Mouse (Mus musculus) forebrain, embryonic 10.5 days (tissue): ENCODE results near the gene Cd34. TPM values are rescaled to one million over a fixed set of nuclear protein-coding genes. Genes with fewer than 3 reads are reported as not detected.
A peak's percentile ranks its signal among the peaks of the same experiment; 100 is the strongest.

Experiments
- DNase-seq: peaks from one replicate; pipeline ENCODE4 v3.0.0-alpha.2; 2017; ENCODE audit warnings: low spot score; ENCODE audit errors: extremely low spot score
- H3K27ac ChIP-seq: fragments of 300-500 bp; sonication (generic); 2 replicates; pipeline ENCODE4 v1.5.1; 2016; ENCODE audit warnings: mild to moderate bottlenecking
- H3K27me3 ChIP-seq: fragments of 300-500 bp; sonication (generic); 2 replicates; pipeline ENCODE4 v1.6.1; 2016; ENCODE audit warnings: mild to moderate bottlenecking; ENCODE audit not compliant: poor library complexity, severe bottlenecking
- H3K36me3 ChIP-seq: fragments of 300-500 bp; sonication (generic); replicated peaks from 2 replicates; pipeline ENCODE4 v1.6.1; 2016; ENCODE audit warnings: mild to moderate bottlenecking, moderate library complexity
- H3K4me1 ChIP-seq: fragments of 300-500 bp; sonication (generic); 2 replicates; pipeline ENCODE4 v1.6.1; 2016
- H3K4me3 ChIP-seq: fragments of 300-500 bp; sonication (generic); 2 replicates; pipeline ENCODE4 v1.5.1; 2016; ENCODE audit warnings: mild to moderate bottlenecking, moderate library complexity
- H3K9me3 ChIP-seq: fragments of 300-500 bp; sonication (generic); 2 replicates; pipeline ENCODE4 v1.6.1; 2016; ENCODE audit warnings: mild to moderate bottlenecking, moderate library complexity
- WGBS: fragments of 180-500 bp; shearing (Covaris S2); methylation state at CpG from one replicate; pipeline ENCODE4 v1.1.7; 2016; 5-methylcytosine and 5-hydroxymethylcytosine counted together
- polyA plus RNA-seq: library from polyadenylated mRNA; unstranded; fragments of >200 nt; fragmentation: Nextera tagmentation; extraction: Ambion mirVana; gene quantifications from 2 replicates; pipeline ENCODE4 v1.2.1, GENCODE M21; 2016

The Cd34 gene
- polyA plus RNA-seq, 1 experiment from 2014 or later: 57.8 TPM

- no peak for DNase-seq
- Histone ChIP-seq H3K36me3 (no peaks in the 10 kb centered on the region), H3K4me1 (peaks cover 8% of the 10 kb centered on the region), H3K4me3 (no peak overlapping the region), H3K9me3 (no peaks in the 10 kb centered on the region), H3K27ac (no peak overlapping the region), H3K27me3 (peaks cover 20% of the 10 kb centered on the region)
- WGBS: 83% methylated on average over 5 of the region's 5 CpGs
Observed at GRCm38 (mm10) chr1:194943485-194943884, 4.9 kb downstream of the Cd34 start.

GRCm38 (mm10) chr1:194945382-194945781 is 6.8 kb downstream of the Cd34 start:
- no peaks in the 10 kb centered on the region for H3K9me3 ChIP-seq
- no peak overlapping the region for H3K4me3 ChIP-seq
- DNase-seq: no peak
- 60% methylated on average over 2 of the region's 2 CpGs for WGBS
- peaks cover 1% of the 10 kb centered on the region; the same call in 1 of the 2 replicates for H3K27me3 ChIP-seq
- H3K4me1 ChIP-seq: no peaks in the 10 kb centered on the region
- no peak overlapping the region for H3K27ac ChIP-seq
- H3K36me3 ChIP-seq: no peaks in the 10 kb centered on the region

GRCm38 (mm10) chr1:194946467-194946866 is 7.8 kb downstream of the Cd34 start:
- H3K4me3 ChIP-seq: no peak overlapping the region

GRCm38 (mm10) chr1:194950913-194951312 is 12.3 kb downstream of the Cd34 start:
- Histone ChIP-seq H3K9me3 (no peaks in the 10 kb centered on the region), H3K27me3 (no peaks in the 10 kb centered on the region), H3K4me1 (no peaks in the 10 kb centered on the region), H3K4me3 (no peak overlapping the region), H3K27ac (no peak overlapping the region), H3K36me3 (no peaks in the 10 kb centered on the region)
- WGBS: 67% methylated on average over 2 of the region's 2 CpGs
- no peak for DNase-seq

More at GRCm38 (mm10) chr1:194946467-194946866, 7.8 kb downstream of the Cd34 start:
- H3K9me3 ChIP-seq: no peaks in the 10 kb centered on the region
- WGBS: 96% methylated on average over 1 of the region's 1 CpGs
- H3K27me3 ChIP-seq: no peaks in the 10 kb centered on the region
- H3K36me3 ChIP-seq: no peaks in the 10 kb centered on the region
- no peak overlapping the region for H3K27ac ChIP-seq
- no peak for DNase-seq
- no peaks in the 10 kb centered on the region for H3K4me1 ChIP-seq

- H3K36me3 ChIP-seq: no peaks in the 10 kb centered on the region
- H3K27ac ChIP-seq: no peak overlapping the region
- DNase-seq: no peak
- no peak overlapping the region for H3K4me3 ChIP-seq
- WGBS: 77% methylated on average over 1 of the region's 1 CpGs
- no peaks in the 10 kb centered on the region for H3K4me1 ChIP-seq
- no peaks in the 10 kb centered on the region for H3K9me3 ChIP-seq
- no peaks in the 10 kb centered on the region for H3K27me3 ChIP-seq
Observed at GRCm38 (mm10) chr1:194952891-194953290, 14.3 kb downstream of the Cd34 start.

- H3K27me3 ChIP-seq: no peaks in the 10 kb centered on the region
- DNase-seq: no peak
- H3K4me3 ChIP-seq: no peak overlapping the region
- no peak overlapping the region for H3K27ac ChIP-seq
- H3K9me3 ChIP-seq: no peaks in the 10 kb centered on the region
- H3K36me3 ChIP-seq: no peaks in the 10 kb centered on the region
- H3K4me1 ChIP-seq: no peaks in the 10 kb centered on the region
Observed at GRCm38 (mm10) chr1:194954694-194955093, 16.1 kb downstream of the Cd34 start.

- Histone ChIP-seq H3K27me3 (no peaks in the 10 kb centered on the region), H3K27ac (no peak overlapping the region), H3K4me1 (no peaks in the 10 kb centered on the region), H3K9me3 (no peaks in the 10 kb centered on the region), H3K4me3 (no peak overlapping the region), H3K36me3 (no peaks in the 10 kb centered on the region)
- 85% methylated on average over 2 of the region's 2 CpGs for whole genome bisulfite sequencing
- no peak for DNase-seq
Observed at GRCm38 (mm10) chr1:194955749-194956148, 17.1 kb downstream of the Cd34 start.

GRCm38 (mm10) chr1:194957021-194957420 is 18.4 kb downstream of the Cd34 start:
- DNase-seq: no peak
- Histone ChIP-seq H3K4me3 (no peak overlapping the region), H3K27ac (no peak overlapping the region), H3K36me3 (no peaks in the 10 kb centered on the region), H3K4me1 (no peaks in the 10 kb centered on the region), H3K9me3 (no peaks in the 10 kb centered on the region), H3K27me3 (no peaks in the 10 kb centered on the region)
- 93% methylated on average over 2 of the region's 2 CpGs for WGBS

- no peaks in the 10 kb centered on the region for H3K9me3 ChIP-seq
- 36% methylated on average over 5 of the region's 5 CpGs for WGBS
- peak; percentile 53 for DNase-seq
- no peak overlapping the region for H3K4me3 ChIP-seq
- no peaks in the 10 kb centered on the region for H3K27me3 ChIP-seq
- H3K27ac ChIP-seq: no peak overlapping the region
- H3K36me3 ChIP-seq: no peaks in the 10 kb centered on the region
- H3K4me1 ChIP-seq: no peaks in the 10 kb centered on the region
Observed at GRCm38 (mm10) chr1:194962181-194962580, 23.6 kb downstream of the Cd34 start.

- Histone ChIP-seq H3K9me3 (no peaks in the 10 kb centered on the region), H3K4me3 (no peak overlapping the region), H3K36me3 (no peaks in the 10 kb centered on the region), H3K4me1 (no peaks in the 10 kb centered on the region), H3K27ac (no peak overlapping the region), H3K27me3 (no peaks in the 10 kb centered on the region)
- no peak for DNase-seq
Observed at GRCm38 (mm10) chr1:194962712-194963111, 24.1 kb downstream of the Cd34 start.

GRCm38 (mm10) chr1:194971980-194972379 is 33.4 kb downstream of the Cd34 start:
- DNase-seq: no peak
- Histone ChIP-seq H3K4me1 (peaks cover 11% of the 10 kb centered on the region), H3K36me3 (no peaks in the 10 kb centered on the region), H3K4me3 (no peak overlapping the region), H3K27ac (no peak overlapping the region), H3K9me3 (no peaks in the 10 kb centered on the region), H3K27me3 (peaks cover 18% of the 10 kb centered on the region)
- 93% methylated on average over 4 of the region's 4 CpGs for WGBS

- Histone ChIP-seq H3K9me3 (no peaks in the 10 kb centered on the region), H3K27me3 (peaks cover 25% of the 10 kb centered on the region), H3K27ac (peak overlapping the region; percentile 91), H3K4me1 (peaks cover 29% of the 10 kb centered on the region), H3K36me3 (no peaks in the 10 kb centered on the region), H3K4me3 (peak overlapping the region; percentile 80)
- WGBS: under 1% methylated on average over 41 of the region's 42 CpGs
- peak; percentile 88 for DNase-seq
Observed at GRCm38 (mm10) chr1:194976164-194976516, 37.5 kb downstream of the Cd34 start.

- Histone ChIP-seq H3K4me1 (peaks cover 29% of the 10 kb centered on the region), H3K4me3 (peak overlapping the region; percentile 80), H3K27me3 (peaks cover 25% of the 10 kb centered on the region), H3K36me3 (no peaks in the 10 kb centered on the region), H3K27ac (peak overlapping the region; percentile 91), H3K9me3 (no peaks in the 10 kb centered on the region)
- peak; percentile 76 for DNase-seq
- under 1% methylated on average over 44 of the region's 44 CpGs for WGBS
Observed at GRCm38 (mm10) chr1:194976517-194977370, 38.1 kb downstream of the Cd34 start.
